Mouse (Mus musculus) cortical plate, adult 2 months (tissue): ENCODE results near the gene Gm28557. TPM values are rescaled to one million over a fixed set of nuclear protein-coding genes. Genes with fewer than 3 reads are reported as not detected.
"Not testable (repeated sequence)": the region's sequence is repeated elsewhere in the genome, so short reads cannot be mapped to it uniquely, and the experiment has no call there.

ENCODE experiments used
- H3K27ac ChIP-seq: fragments of 200-500 bp; 2 replicates; pipeline ENCODE4 v1.5.1; 2012; ENCODE audit warnings: low read length, control low read depth, inconsistent platforms; ENCODE audit not compliant: insufficient read depth
- H3K4me1 ChIP-seq: fragments of 200-500 bp; 2 replicates; pipeline ENCODE4 v1.6.1; 2011; ENCODE audit warnings: low read length; ENCODE audit not compliant: control insufficient read depth, insufficient read depth
- H3K4me3 ChIP-seq: fragments of 200-500 bp; 2 replicates; pipeline ENCODE4 v1.5.1; 2011; ENCODE audit warnings: mild to moderate bottlenecking, low read length, control low read depth; ENCODE audit not compliant: insufficient read depth
- CTCF ChIP-seq: fragments of 200-500 bp; IDR thresholded peaks from 2 replicates; pipeline ENCODE4 v1.5.1; 2011; ENCODE audit warnings: mild to moderate bottlenecking, control low read depth, low read length; ENCODE audit not compliant: insufficient read depth; ENCODE audit errors: extremely low read depth
- POLR2A ChIP-seq: fragments of 200-500 bp; IDR thresholded peaks from 2 replicates; pipeline ENCODE4 v1.6.1; 2011; ENCODE audit warnings: mild to moderate bottlenecking, low read length, control low read depth; ENCODE audit not compliant: insufficient read depth; ENCODE audit errors: extremely low read depth
- polyA plus RNA-seq: library from polyadenylated mRNA; depleted of rRNA; stranded (reverse); fragments of >200 nt; gene quantifications from 2 replicates; pipeline ENCODE4 v1.2.3, GENCODE M21; 2012; rRNA removed

Gene Gm28557
- polyA plus RNA-seq, result 1.9 and 2.1 TPM in 2 replicates

GRCm38 (mm10) chr13:67108194-67108820, at the start of gene Gm28557:
Gene Gm28557, minus strand, starts transcription at chr13:67108604.
- H3K4me1 ChIP-seq, result peaks cover 3% of the 10 kb centered on the region
- no peak for TF ChIP-seq POLR2A
- TF ChIP-seq CTCF, result peak; percentile 70
- peak within 1 kb of the TSS; percentile 5; the same call in 1 of the 2 replicates for H3K27ac ChIP-seq
- H3K4me3 ChIP-seq, result peak within 1 kb of the TSS; percentile 50

- TF ChIP-seq CTCF, result no peak
- TF ChIP-seq POLR2A, result no peak
- peak overlapping the region; percentile 89 for H3K4me3 ChIP-seq
Measured at GRCm38 (mm10) chr13:67128038-67128721, 19.8 kb upstream of the Gm28557 start.

GRCm38 (mm10) chr13:67127507-67127906, 19.1 kb upstream of the Gm28557 start:
- H3K27ac ChIP-seq, H3K4me1 ChIP-seq: not testable (repeated sequence)
- peak overlapping the region; percentile 89; the same call in 1 of the 2 replicates for H3K4me3 ChIP-seq

More at GRCm38 (mm10) chr13:67128038-67128721, 19.8 kb upstream of the Gm28557 start:
- 0 out of 2 replicates have a peak overlapping the region, but pooled peaks have one; percentile 24 for H3K27ac ChIP-seq
- no peaks in the 10 kb centered on the region; the same call in 1 of the 2 replicates for H3K4me1 ChIP-seq

DNA sequence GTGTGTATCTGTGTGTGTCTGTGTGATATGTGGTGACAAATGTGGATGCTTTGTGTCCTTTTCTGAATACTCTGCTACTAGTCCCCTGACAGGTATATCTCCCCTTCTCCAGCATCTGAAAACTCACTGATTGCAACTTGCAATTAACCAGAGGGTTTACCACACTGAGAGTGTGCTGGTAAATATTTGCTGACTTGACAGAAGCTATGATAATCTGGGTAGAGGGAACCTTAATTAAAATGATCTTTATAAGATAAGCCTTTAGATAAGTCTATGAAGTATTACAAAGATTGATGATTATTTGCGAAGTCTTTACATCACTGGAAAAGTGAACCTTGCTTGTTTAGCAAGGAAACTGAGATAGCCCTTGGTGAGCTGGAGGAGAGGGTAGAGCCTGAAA, 16.1 kb upstream of the Gm28557 start:
- TF ChIP-seq POLR2A (no peak), CTCF (no peak)
- no peak overlapping the region for H3K27ac ChIP-seq
- H3K4me1 ChIP-seq, result no peaks in the 10 kb centered on the region; the same call in 1 of the 2 replicates
- H3K4me3 ChIP-seq, result no peak overlapping the region

GRCm38 (mm10) chr13:67121360-67121759, 13.0 kb upstream of the Gm28557 start, which contains the start of gene Zfp759:
Gene Zfp759, plus strand, starts transcription at chr13:67121660.
- H3K4me3 ChIP-seq, H3K4me1 ChIP-seq, H3K27ac ChIP-seq: not testable (repeated sequence)

DNA sequence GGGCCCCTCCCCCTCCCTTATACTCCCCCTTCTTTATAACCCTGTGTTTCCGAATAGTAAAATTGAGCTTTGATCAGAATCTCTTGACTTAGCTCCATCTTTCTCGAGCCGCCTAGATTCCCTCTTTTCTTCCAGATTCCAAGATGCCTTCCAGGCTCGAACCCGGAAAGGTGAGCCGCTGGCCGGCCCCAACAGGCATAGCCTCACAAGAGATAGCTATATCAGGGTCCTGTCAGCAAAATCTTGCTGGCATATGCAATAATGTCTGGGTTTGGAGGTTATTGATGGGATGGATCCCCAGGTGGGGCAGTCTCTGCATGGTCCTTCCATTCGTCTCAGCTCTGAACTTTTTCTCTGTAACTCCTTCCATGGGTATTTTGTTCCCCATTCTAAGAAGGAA, 7.8 kb upstream of the Gm28557 start, which contains the start of gene Rslcan18:
Gene Rslcan18, minus strand, starts transcription at position 101 of the 400 bp plus-strand sequence.
- H3K4me3 ChIP-seq, H3K4me1 ChIP-seq: not testable (repeated sequence)

GRCm38 (mm10) chr13:67113287-67113686, 4.9 kb upstream of the Gm28557 start:
- no peak for TF ChIP-seq CTCF

More for the DNA sequence above, 7.8 kb upstream of the Gm28557 start, which contains the start of gene Rslcan18:
- not testable (repeated sequence) for H3K27ac ChIP-seq

DNA sequence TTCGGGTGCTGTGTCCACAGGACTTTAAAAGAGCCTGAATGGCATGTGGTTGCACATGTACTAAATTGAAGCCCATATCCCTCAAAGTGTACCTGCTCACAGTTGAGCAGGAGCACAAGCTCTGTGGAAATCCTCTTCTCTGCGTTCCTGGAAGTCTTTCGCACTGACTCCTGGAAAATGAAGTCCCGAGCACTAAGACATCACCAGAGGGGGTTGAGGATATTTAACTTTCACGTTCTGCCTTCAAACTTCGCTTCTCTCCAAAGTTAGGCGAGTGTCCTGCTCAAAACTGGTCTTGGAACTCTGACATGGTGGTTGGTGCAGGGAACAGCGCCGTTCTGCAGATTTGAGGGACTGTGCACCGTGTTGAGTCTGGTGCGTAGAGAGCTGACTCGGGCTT, 3.7 kb upstream of the Gm28557 start:
- no peak overlapping the region for H3K27ac ChIP-seq
- H3K4me3 ChIP-seq, result no peak overlapping the region
- TF ChIP-seq CTCF (no peak), POLR2A (no peak)
- peaks cover 3% of the 10 kb centered on the region for H3K4me1 ChIP-seq

More at GRCm38 (mm10) chr13:67113287-67113686, 4.9 kb upstream of the Gm28557 start:
- Histone ChIP-seq H3K4me1 (no peaks in the 10 kb centered on the region), H3K27ac (no peak overlapping the region), H3K4me3 (no peak overlapping the region)

DNA sequence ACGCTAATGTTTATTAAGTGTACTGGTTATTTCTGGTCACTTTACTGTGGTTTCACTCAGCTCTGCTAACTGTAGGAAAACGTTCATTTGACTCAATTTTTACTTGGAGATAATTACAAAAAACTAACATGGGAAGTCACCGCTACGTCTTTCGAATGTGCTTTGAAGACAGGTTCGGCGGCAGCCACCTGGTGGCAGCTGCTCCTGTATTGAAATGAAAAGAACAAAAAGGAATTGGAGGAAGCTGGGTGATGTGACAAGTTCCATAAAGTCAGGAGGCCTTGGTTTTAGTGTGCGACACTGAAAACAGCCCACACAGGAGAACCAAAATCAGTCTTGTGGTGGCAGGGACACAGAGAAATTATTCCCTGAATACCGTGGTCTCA, 410 bp upstream of the Gm28557 start:
- H3K27ac ChIP-seq, result no peak overlapping the region

DNA sequence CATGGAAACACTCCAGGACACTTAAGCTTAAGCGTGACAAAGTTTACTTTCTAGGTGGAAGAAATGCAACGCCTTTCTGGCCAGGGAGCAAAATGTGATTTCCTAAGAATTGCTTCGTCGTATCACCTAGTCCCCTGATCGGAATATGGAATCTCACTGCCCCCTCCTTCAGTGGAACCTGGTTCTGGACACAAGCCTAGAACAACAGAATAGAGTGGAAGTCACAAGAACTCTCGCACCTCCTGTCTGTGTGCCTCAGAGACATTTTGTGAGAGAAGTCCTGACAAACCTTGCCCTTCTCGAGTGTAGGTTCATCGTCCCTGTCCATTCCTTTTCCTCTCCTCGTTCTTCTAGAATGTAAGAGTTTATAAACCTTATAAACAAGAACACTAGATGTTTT, 723 bp downstream of the Gm28557 start:
- peaks cover 3% of the 10 kb centered on the region for H3K4me1 ChIP-seq
- no peak overlapping the region for H3K27ac ChIP-seq
- H3K4me3 ChIP-seq, result peak overlapping the region; percentile 50
- TF ChIP-seq POLR2A (no peak), CTCF (no peak)

More for the DNA sequence above, 410 bp upstream of the Gm28557 start:
- Histone ChIP-seq H3K4me3 (peak overlapping the region; percentile 50), H3K4me1 (peaks cover 3% of the 10 kb centered on the region)
- TF ChIP-seq CTCF, result no peak
- TF ChIP-seq POLR2A, result no peak
